Mouse (Mus musculus) forebrain, embryonic 10.5 days (tissue): Measurements from ENCODE around the gene Tmem135. TPM values are rescaled to one million over a fixed set of nuclear protein-coding genes. Genes with fewer than 3 reads are reported as not detected.

ENCODE experiments used
- DNase-seq: peaks from one replicate; pipeline ENCODE4 v3.0.0-alpha.2; 2017; ENCODE audit warnings: low spot score; ENCODE audit errors: extremely low spot score
- H3K27ac ChIP-seq: fragments of 300-500 bp; sonication (generic); 2 replicates; pipeline ENCODE4 v1.5.1; 2016; ENCODE audit warnings: mild to moderate bottlenecking
- H3K27me3 ChIP-seq: fragments of 300-500 bp; sonication (generic); 2 replicates; pipeline ENCODE4 v1.6.1; 2016; ENCODE audit warnings: mild to moderate bottlenecking; ENCODE audit not compliant: poor library complexity, severe bottlenecking
- H3K36me3 ChIP-seq: fragments of 300-500 bp; sonication (generic); replicated peaks from 2 replicates; pipeline ENCODE4 v1.6.1; 2016; ENCODE audit warnings: mild to moderate bottlenecking, moderate library complexity
- H3K4me1 ChIP-seq: fragments of 300-500 bp; sonication (generic); 2 replicates; pipeline ENCODE4 v1.6.1; 2016
- H3K4me3 ChIP-seq: fragments of 300-500 bp; sonication (generic); 2 replicates; pipeline ENCODE4 v1.5.1; 2016; ENCODE audit warnings: mild to moderate bottlenecking, moderate library complexity
- H3K9me3 ChIP-seq: fragments of 300-500 bp; sonication (generic); 2 replicates; pipeline ENCODE4 v1.6.1; 2016; ENCODE audit warnings: mild to moderate bottlenecking, moderate library complexity
- WGBS: fragments of 180-500 bp; shearing (Covaris S2); methylation state at CpG from one replicate; pipeline ENCODE4 v1.1.7; 2016; 5-methylcytosine and 5-hydroxymethylcytosine counted together
- polyA plus RNA-seq: library from polyadenylated mRNA; unstranded; fragments of >200 nt; fragmentation: Nextera tagmentation; extraction: Ambion mirVana; gene quantifications from 2 replicates; pipeline ENCODE4 v1.2.1, GENCODE M21; 2016

Gene Tmem135
- polyA plus RNA-seq, 1 experiment from 2014 or later = 16.5 TPM

- Histone ChIP-seq H3K4me3 (no peak overlapping the region), H3K4me1 (peaks cover 22% of the 10 kb centered on the region), H3K36me3 (peaks cover 51% of the 10 kb centered on the region), H3K9me3 (no peaks in the 10 kb centered on the region), H3K27me3 (peaks cover 9% of the 10 kb centered on the region; the same call in 1 of the 2 replicates), H3K27ac (no peak overlapping the region)
- DNase-seq = no peak
- 91% methylated on average over 3 of the region's 3 CpGs for WGBS
These were observed 7.3 kb upstream of the Tmem135 start for GRCm38 (mm10) chr7:89411346-89411745.

GRCm38 (mm10) chr7:89410294-89410693, 6.3 kb upstream of the Tmem135 start:
- Histone ChIP-seq H3K27me3 (peaks cover 9% of the 10 kb centered on the region; the same call in 1 of the 2 replicates), H3K9me3 (no peaks in the 10 kb centered on the region), H3K4me3 (no peak overlapping the region), H3K4me1 (peaks cover 23% of the 10 kb centered on the region), H3K36me3 (peaks cover 51% of the 10 kb centered on the region), H3K27ac (no peak overlapping the region)
- no peak for DNase-seq
- WGBS = 79% methylated on average over 4 of the region's 4 CpGs

- 90% methylated on average over 24 of the region's 24 CpGs for WGBS
These were observed 3.3 kb upstream of the Tmem135 start for GRCm38 (mm10) chr7:89407006-89407940.

GRCm38 (mm10) chr7:89406011-89406410, 2.0 kb upstream of the Tmem135 start:
- H3K4me3 ChIP-seq = peak overlapping the region; percentile 85
- 51% methylated on average over 1 of the region's 1 CpGs for WGBS
- H3K4me1 ChIP-seq = peaks cover 64% of the 10 kb centered on the region
- H3K36me3 ChIP-seq = peaks cover 34% of the 10 kb centered on the region
- H3K9me3 ChIP-seq = no peaks in the 10 kb centered on the region
- H3K27me3 ChIP-seq = peaks cover 28% of the 10 kb centered on the region
- no peak overlapping the region for H3K27ac ChIP-seq
- no peak for DNase-seq

More at GRCm38 (mm10) chr7:89407006-89407940, 3.3 kb upstream of the Tmem135 start:
- Histone ChIP-seq H3K36me3 (peaks cover 46% of the 10 kb centered on the region), H3K4me3 (no peak overlapping the region), H3K27me3 (peaks cover 19% of the 10 kb centered on the region), H3K27ac (no peak overlapping the region), H3K9me3 (no peaks in the 10 kb centered on the region), H3K4me1 (peaks cover 52% of the 10 kb centered on the region)
- DNase-seq = no peak

- H3K27ac ChIP-seq = peak overlapping the region; percentile 93
These were observed 865 bp upstream of the Tmem135 start for GRCm38 (mm10) chr7:89404734-89405440.

GRCm38 (mm10) chr7:89403053-89403972, 709 bp downstream of the Tmem135 start:
- Histone ChIP-seq H3K9me3 (no peaks in the 10 kb centered on the region), H3K27ac (peak overlapping the region; percentile 93), H3K4me1 (peaks cover 61% of the 10 kb centered on the region), H3K4me3 (peak overlapping the region; percentile 85), H3K36me3 (peaks cover 15% of the 10 kb centered on the region), H3K27me3 (peaks cover 40% of the 10 kb centered on the region)
- DNase-seq = peak; percentile 75
- 4% methylated on average over 52 of the region's 52 CpGs for WGBS

More at GRCm38 (mm10) chr7:89404734-89405440, 865 bp upstream of the Tmem135 start:
- peaks cover 25% of the 10 kb centered on the region for H3K36me3 ChIP-seq
- no peaks in the 10 kb centered on the region for H3K9me3 ChIP-seq
- peaks cover 69% of the 10 kb centered on the region for H3K4me1 ChIP-seq
- peaks cover 28% of the 10 kb centered on the region for H3K27me3 ChIP-seq
- WGBS = under 1% methylated on average over 35 of the region's 35 CpGs
- peak overlapping the region; percentile 85 for H3K4me3 ChIP-seq
- DNase-seq = no peak

- Histone ChIP-seq H3K27me3 (peaks cover 45% of the 10 kb centered on the region), H3K4me1 (peaks cover 61% of the 10 kb centered on the region), H3K9me3 (no peaks in the 10 kb centered on the region), H3K36me3 (peaks cover 2% of the 10 kb centered on the region), H3K4me3 (no peak overlapping the region), H3K27ac (no peak overlapping the region)
- WGBS = 69% methylated on average over 3 of the region's 3 CpGs
- DNase-seq = no peak
These were observed 2.1 kb downstream of the Tmem135 start for GRCm38 (mm10) chr7:89401936-89402335.

GRCm38 (mm10) chr7:89401136-89401858, 2.7 kb downstream of the Tmem135 start:
- DNase-seq = peak; percentile 25
- Histone ChIP-seq H3K4me1 (peaks cover 60% of the 10 kb centered on the region), H3K27ac (no peak overlapping the region), H3K4me3 (no peak overlapping the region), H3K36me3 (no peaks in the 10 kb centered on the region), H3K9me3 (no peaks in the 10 kb centered on the region), H3K27me3 (peaks cover 42% of the 10 kb centered on the region)
- 41% methylated on average over 11 of the region's 11 CpGs for WGBS

- H3K27me3 ChIP-seq = peaks cover 42% of the 10 kb centered on the region
- no peak overlapping the region for H3K4me3 ChIP-seq
- 44% methylated on average over 2 of the region's 2 CpGs for WGBS
- no peaks in the 10 kb centered on the region for H3K36me3 ChIP-seq
- DNase-seq = no peak
- no peak overlapping the region for H3K27ac ChIP-seq
- H3K9me3 ChIP-seq = no peaks in the 10 kb centered on the region
- peaks cover 54% of the 10 kb centered on the region for H3K4me1 ChIP-seq
These were observed 3.3 kb downstream of the Tmem135 start for GRCm38 (mm10) chr7:89400721-89401120.

- H3K4me1 ChIP-seq = peaks cover 30% of the 10 kb centered on the region
- WGBS = 81% methylated on average over 3 of the region's 3 CpGs
- H3K27me3 ChIP-seq = peaks cover 39% of the 10 kb centered on the region
- no peaks in the 10 kb centered on the region; the same call in 1 of the 2 replicates for H3K9me3 ChIP-seq
- H3K4me3 ChIP-seq = no peak overlapping the region
- no peak for DNase-seq
- H3K27ac ChIP-seq = no peak overlapping the region
- H3K36me3 ChIP-seq = no peaks in the 10 kb centered on the region
These were observed 6.0 kb downstream of the Tmem135 start for GRCm38 (mm10) chr7:89397837-89398534.

GRCm38 (mm10) chr7:89396386-89396785, 7.6 kb downstream of the Tmem135 start:
- Histone ChIP-seq H3K27me3 (peaks cover 24% of the 10 kb centered on the region), H3K27ac (no peak overlapping the region), H3K9me3 (no peaks in the 10 kb centered on the region; the same call in 1 of the 2 replicates), H3K4me1 (peaks cover 14% of the 10 kb centered on the region), H3K36me3 (no peaks in the 10 kb centered on the region), H3K4me3 (no peak overlapping the region)
- no peak for DNase-seq
- WGBS = 73% methylated on average over 8 of the region's 8 CpGs
